Mouse (Mus musculus) neural tube, embryonic 10.5 days (tissue): ENCODE data around the gene Tlcd2.

Experiments
- DNase-seq: peaks from one replicate; pipeline ENCODE4 v3.0.0-alpha.2; 2017; ENCODE audit warnings: low spot score; ENCODE audit errors: extremely low spot score

Tlcd2 gene

DNA sequence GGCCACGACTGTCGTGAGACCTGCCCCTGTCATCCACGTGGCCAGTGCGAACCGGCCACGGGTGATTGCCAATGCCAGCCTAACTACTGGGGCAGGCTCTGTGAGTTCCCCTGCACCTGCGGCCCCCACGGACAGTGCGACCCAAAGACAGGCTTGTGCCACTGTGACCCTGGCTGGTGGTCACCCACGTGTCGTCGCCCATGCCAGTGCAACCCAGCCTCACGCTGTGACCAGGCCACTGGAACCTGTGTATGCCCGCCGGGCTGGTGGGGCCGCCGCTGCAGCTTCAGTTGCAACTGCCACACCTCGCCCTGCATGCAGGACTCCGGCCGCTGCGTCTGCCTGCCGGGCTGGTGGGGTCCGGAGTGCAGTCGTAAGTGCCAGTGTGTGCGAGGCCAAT is 53.7 kb downstream of the Tlcd2 start:
- no peak for DNase-seq

DNA sequence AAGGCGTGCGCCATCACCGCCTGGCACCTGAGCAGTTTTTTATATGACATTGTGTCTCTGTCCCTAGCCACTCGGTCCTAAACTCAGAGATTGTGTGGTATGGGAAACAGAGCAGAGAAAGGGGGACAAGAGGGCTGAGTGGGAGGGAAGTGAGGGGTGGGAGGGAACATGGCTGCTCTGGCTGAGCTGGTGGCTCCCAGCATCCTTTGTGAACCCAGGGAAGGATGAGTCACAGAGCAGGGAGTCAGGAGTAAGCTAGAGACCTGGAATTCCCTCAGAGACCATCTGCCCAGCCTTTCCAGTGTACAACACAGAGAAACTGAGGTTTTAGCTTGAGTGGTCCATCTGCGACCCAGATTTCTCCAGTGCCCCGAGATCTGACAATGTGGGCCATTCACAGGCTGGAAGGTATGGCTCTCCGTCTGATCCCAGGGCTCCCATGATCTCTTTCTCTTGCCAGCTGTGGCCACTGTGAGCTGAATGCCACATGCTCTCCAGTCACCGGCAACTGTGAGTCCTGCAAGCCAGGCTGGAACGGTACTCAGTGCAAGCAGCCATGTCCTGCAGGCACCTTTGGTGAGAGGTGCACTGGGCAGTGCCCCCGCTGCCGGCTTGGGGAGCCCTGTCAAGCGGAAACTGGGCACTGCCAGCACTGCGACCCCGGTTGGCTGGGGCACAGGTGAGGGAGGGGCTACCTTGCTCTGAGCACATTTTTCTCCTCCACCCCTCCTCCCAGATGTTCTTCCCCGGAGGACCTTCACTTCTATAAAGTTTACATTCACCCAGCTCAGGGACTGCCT is 58.5 kb downstream of the Tlcd2 start:
- no peak for DNase-seq
